Mouse (Mus musculus): ENCODE results near the gene Olfr1329.

GRCm38 (mm10) chr4:118901981-118902380 lies 15.3 kb downstream of the Olfr1329 start:
- TF ChIP-seq CTCF (IDR thresholded peaks at IDR 0.05; ENCODE audit: control insufficient read depth, insufficient read depth, low read length) = no peak
- TF ChIP-seq POLR2A (IDR thresholded peaks at IDR 0.05; ENCODE audit: borderline replicate concordance, control insufficient read depth, low read depth, low read length) = no peak

Measured in bone marrow, adult 2 months (tissue).